Mouse (Mus musculus): Measurements from ENCODE around the gene Exoc1. TPM values are rescaled to one million over a fixed set of nuclear protein-coding genes. Genes with fewer than 3 reads are reported as not detected.

Gene Exoc1
- total RNA-seq (2023): 10 to 100 TPM; 54.0 to 55.5 TPM

DNA sequence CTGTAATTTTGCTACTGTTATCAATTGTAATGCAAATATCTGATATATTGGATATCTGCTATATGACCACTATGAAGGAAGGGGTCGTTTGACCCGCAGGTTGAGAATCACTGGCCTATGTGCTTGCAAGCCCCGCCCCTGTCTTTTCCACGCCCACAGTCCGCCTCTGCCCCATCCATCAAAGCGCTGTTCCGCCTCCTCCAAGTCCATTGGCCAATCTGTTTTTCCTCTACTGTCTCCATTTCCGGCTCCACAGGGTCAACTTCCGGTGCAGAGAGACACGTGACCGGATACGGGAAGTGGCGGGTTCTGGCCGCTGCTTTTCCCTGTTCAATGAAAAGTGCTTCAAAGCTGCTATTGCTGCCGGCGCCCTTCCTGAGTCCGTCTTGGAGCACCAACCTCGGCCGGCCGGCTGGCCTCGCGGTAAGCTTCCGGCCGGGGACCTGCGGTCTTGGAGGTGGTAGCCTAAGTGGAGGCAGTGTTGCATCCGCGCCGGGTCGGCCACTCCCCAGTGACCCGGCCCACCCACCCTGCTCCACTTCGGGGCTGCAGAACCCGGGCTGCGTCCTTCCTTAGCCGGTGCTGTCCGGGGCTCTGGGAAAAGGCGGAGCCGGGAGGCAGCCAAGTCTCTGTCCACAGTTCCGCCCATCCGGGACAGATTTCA is at the start of gene Exoc1:
TSS of gene Exoc1 (plus strand) at position 272 of the 664 bp plus-strand sequence.

DNA sequence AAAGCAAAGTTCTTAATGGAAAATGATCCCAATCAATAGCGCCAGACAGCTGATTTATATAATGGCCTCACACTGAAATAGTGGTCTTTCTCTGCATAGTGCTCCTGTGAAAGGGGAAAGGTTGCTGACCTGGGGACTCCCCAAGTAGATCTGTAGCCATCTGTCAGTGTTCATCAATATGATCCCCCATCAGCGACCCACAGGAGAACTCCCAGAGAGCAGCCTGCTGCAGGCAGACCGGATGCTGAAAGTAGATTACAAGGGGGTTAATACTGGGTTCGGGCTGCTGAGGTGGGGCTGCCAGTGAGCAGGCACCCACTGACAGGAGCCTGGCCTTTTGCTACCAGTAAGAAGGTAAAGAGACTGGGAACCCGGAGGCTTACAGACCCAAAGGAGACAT is 45.3 kb upstream of the Exoc1 start, which contains the start of gene Gm7271:
TSS of gene Gm7271 (plus strand) at position 230 of the 400 bp plus-strand sequence.

DNA sequence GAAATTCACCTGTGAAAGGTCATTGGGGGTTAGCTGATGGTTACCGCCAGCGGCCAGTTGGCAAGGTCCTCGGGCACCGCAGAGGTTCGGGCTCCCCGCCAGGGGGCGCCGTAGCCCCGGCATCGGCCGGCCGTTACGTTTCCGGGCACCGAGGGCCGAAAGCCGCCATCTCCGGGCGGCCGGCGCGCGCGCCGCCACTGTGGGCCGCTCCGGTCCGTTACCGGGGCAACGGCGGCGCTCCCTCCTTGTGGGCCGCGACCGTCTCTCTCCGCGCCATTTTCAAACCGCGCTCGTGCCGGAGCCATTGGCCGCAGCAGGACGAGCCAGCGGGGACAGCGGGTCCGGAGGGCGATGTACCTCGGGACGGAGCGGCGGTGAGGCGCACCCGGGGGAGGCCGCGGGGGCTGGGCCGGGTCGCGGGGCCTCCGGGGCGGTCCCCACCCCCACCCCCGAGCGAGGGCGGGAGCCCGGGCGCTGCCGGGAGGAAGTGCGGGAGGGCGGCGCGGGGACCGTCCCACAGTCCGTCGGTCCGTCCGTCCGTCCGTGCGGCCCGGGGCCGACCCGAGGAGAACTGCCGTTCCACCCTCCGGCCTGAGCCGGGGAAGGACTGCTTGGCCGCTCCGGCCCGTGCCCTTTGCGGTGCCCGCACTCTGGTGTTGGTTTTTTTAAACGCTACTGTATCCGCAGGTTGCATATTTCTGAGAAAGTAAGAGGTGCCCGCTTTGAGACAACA is 59.6 kb downstream of the Exoc1 start, which contains the start of gene Cep135:
TSS of gene Cep135 (plus strand) at position 148 of the 733 bp plus-strand sequence.

Other genes starting within 250 kb of the Exoc1 start
- 10 to 100 TPM in 1 of 2 experiments, 1 to 10 TPM in 1; 7.6 to 10.3 TPM for gene Clock, start 224.5 kb upstream of the Exoc1 start, total RNA-seq (2023)
- not detected for gene Pdcl2, start 198.2 kb upstream of the Exoc1 start, total RNA-seq (2023)
- gene Nmu, start 165.5 kb upstream of the Exoc1 start, total RNA-seq (2023): not detected
- not detected for gene Gm7271, start 45.3 kb upstream of the Exoc1 start, total RNA-seq (2023)
- 10 to 100 TPM; 10.7 to 11.3 TPM for gene Cep135, start 59.4 kb downstream of the Exoc1 start, total RNA-seq (2023)
- gene C530008M17Rik, start 127.2 kb downstream of the Exoc1 start, total RNA-seq (2023): 10 to 100 TPM in 1 of 2 experiments, 1 to 10 TPM in 1; 5.2 to 12.0 TPM